Mouse (Mus musculus) spleen, adult 2 months (tissue): ENCODE data around the gene Dctn1.

ENCODE experiments used
- CTCF ChIP-seq: fragments of 200-500 bp; IDR thresholded peaks from 2 replicates; pipeline ENCODE4 v1.5.1; 2011; ENCODE audit warnings: mild to moderate bottlenecking, inconsistent platforms; ENCODE audit not compliant: insufficient read depth, insufficient read length, insufficient replicate concordance; ENCODE audit errors: extremely low read depth
- POLR2A ChIP-seq: fragments of 200-500 bp; IDR thresholded peaks from 2 replicates; pipeline ENCODE4 v1.6.1; 2011; ENCODE audit warnings: low read depth, low read length, inconsistent platforms

DNA sequence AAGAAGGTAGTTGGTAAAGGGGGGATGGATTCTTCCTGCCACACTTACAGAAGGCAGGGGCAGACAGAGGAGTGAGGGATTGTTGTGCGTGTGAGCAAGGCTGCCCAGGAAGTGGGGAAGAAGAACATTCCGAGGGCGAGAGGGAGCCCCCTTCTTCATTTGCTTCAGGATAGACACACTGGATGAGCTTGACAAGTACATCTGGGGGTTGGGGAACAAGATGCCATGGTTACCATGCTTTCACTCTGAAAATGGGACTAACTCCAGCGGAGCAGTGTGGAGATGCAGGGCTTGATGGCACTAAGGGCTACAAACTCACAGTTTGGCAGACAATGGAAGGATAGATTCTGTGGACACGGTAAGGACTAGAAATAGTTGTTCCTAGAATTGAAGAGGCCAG, 5.3 kb downstream of the Dctn1 start:
- TF ChIP-seq CTCF (no peak), POLR2A (no peak)
